Mouse (Mus musculus): ENCODE results near the gene Chd4. TPM values are rescaled to one million over a fixed set of nuclear protein-coding genes. Genes with fewer than 3 reads are reported as not detected.

Gene Chd4
- polyA plus RNA-seq, 1 experiment from 2014 or later: 92.4 TPM

DNA sequence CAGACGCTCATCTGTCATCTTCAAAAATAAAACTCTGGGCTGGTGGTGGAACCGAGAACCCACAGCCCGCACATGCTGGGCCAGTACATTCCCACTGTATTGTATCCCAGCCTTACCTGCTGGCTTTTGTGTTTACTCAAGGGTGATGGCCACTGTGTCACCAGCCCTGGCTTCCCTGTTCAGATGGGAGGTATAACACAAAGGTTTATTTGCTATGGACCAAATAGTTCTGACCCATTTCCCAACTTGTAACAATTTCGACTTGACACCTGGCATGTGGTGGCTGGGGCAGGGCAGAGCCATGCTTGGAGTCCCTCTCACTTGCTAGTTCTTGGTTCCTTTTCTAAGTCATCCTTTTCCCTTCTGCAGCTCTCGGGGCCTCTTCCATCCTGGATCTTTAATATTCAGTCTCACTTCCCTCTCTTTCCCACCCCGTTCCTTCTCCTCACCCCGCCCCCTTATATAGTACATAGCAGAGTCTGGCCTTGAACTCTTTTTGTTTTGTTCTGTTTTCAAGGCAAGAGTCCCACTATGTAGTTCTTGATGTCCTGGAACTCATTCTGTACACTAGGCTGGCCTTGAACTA is 12.9 kb upstream of the Chd4 start:
- no peak for ATAC-seq (ENCODE audit: insufficient read depth)
- WGBS: 80% methylated on average over 7 of the region's 7 CpGs
- H3K36me3 ChIP-seq (ENCODE audit: insufficient read depth): no peaks in the 10 kb centered on the region

DNA sequence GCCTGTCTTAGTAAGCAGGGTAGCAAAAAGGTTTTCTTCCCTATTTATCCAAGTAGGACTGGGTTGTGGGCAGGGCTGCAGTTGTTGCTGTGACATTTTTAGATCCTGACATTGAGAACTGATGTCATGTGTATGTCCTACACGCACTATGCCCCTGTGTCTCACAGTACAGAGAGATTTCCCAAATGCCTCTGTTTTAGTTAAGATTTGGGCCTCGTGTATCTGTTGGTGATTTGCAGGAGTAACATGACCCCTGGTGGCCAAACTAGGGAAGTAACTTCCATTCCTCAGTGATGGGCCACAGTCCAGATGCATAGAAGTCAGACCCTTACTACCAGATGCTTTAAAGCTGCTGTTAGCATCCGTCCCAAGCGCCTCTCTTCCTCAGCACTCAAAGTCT is 11.4 kb upstream of the Chd4 start:
- peak; percentile 95 for TF ChIP-seq CTCF (IDR thresholded peaks at IDR 0.05; ENCODE audit: low read depth)
- Histone ChIP-seq H3K4me2 (no peak overlapping the region), H3K27ac (ENCODE audit: low read depth) (no peak overlapping the region), H3K27me3 (ENCODE audit: insufficient read depth, low read length) (no peaks in the 10 kb centered on the region), H3K9me3 (ENCODE audit: low read depth, low read length) (no peaks in the 10 kb centered on the region), H3K4me1 (ENCODE audit: insufficient read depth) (peaks cover 8% of the 10 kb centered on the region), H3K4me3 (ENCODE audit: low read depth, low read length) (no peak overlapping the region), H3K36me3 (ENCODE audit: insufficient read depth) (no peaks in the 10 kb centered on the region), H3K9ac (no peak overlapping the region)
- 4% methylated on average over 4 of the region's 4 CpGs for WGBS
- ATAC-seq (ENCODE audit: insufficient read depth) (peak; percentile 9), DNase-seq (peak; percentile 91)

More for the DNA sequence above, 12.9 kb upstream of the Chd4 start:
- no peak for TF ChIP-seq CTCF (IDR thresholded peaks at IDR 0.05; ENCODE audit: low read depth)
- no peak overlapping the region for H3K27ac ChIP-seq (ENCODE audit: low read depth)
- no peak overlapping the region for H3K9ac ChIP-seq
- H3K27me3 ChIP-seq (ENCODE audit: insufficient read depth, low read length): no peaks in the 10 kb centered on the region
- no peak for DNase-seq
- H3K4me2 ChIP-seq: no peak overlapping the region
- no peaks in the 10 kb centered on the region for H3K9me3 ChIP-seq (ENCODE audit: low read depth, low read length)
- peaks cover 5% of the 10 kb centered on the region; the same call in 1 of the 2 replicates for H3K4me1 ChIP-seq (ENCODE audit: insufficient read depth)
- no peak overlapping the region for H3K4me3 ChIP-seq (ENCODE audit: low read depth, low read length)

DNA sequence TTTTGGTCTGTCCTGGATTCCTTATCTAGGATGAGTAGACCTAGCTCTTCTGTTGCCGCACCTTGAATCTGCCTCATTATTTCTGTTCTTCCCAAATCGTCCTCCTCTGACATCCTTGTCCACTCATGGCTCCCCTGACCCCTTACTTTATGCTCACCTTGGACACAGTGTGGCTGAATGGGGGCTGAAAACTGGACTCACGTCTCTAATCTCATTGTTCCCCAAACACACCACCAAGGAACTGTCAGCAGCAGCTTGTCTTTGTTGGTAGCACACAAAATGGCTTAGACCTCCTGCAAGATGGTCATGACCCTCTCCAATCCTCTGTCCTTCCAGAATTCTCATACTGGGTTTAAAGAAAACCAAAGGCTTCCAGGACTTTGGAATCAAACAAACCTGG is 7.8 kb upstream of the Chd4 start:
- Histone ChIP-seq H3K9ac (no peak overlapping the region), H3K9me3 (ENCODE audit: low read depth, low read length) (no peaks in the 10 kb centered on the region), H3K4me3 (ENCODE audit: low read depth, low read length) (no peak overlapping the region), H3K4me2 (no peak overlapping the region), H3K4me1 (ENCODE audit: insufficient read depth) (peaks cover 17% of the 10 kb centered on the region), H3K27me3 (ENCODE audit: insufficient read depth, low read length) (no peaks in the 10 kb centered on the region), H3K36me3 (ENCODE audit: insufficient read depth) (no peaks in the 10 kb centered on the region), H3K27ac (ENCODE audit: low read depth) (peak overlapping the region; percentile 96)
- ATAC-seq (ENCODE audit: insufficient read depth): no peak
- DNase-seq: no peak
- 63% methylated on average over 3 of the region's 3 CpGs for WGBS
- no peak for TF ChIP-seq CTCF (IDR thresholded peaks at IDR 0.05; ENCODE audit: low read depth)

DNA sequence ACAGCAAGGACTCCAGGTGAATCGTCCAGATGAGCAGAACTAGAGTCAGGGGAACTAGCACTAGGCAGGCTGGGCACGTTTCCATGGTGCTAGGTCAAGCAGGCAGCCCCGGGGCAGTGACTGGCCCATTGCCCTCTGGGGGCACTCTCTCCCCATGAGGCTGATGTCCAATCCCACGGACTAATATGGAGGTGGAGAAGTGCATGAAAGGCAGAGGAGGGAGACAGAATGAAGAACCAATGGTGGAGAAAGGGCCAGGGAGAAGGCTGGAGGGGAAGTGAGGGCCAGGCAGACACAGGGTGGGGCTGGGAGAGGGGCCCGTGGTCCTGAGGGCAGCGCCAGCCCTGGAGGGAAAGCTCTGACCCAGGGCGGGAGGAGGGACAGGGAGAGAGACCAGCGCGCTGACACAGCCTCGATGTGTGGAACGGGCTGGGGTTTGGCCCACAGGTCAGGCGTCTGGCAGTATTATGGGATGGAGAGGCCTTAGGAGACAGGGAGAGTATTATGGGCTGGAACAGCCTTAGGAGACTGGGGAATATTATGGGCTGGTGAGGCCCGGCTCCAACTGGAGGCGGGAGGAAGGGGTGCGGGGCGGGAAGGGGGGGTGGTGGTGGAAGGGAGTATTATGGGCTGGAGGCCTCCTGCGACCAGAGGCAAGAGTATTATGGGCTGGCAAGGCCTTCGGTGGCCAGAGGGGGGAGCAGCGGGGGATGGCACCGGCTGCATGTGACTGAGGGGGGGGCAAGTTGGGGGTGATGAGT is 7.0 kb upstream of the Chd4 start:
- H3K4me3 ChIP-seq (ENCODE audit: low read depth, low read length): no peak overlapping the region
- no peaks in the 10 kb centered on the region for H3K9me3 ChIP-seq (ENCODE audit: low read depth, low read length)
- H3K36me3 ChIP-seq (ENCODE audit: insufficient read depth): no peaks in the 10 kb centered on the region
- peak overlapping the region; percentile 58 for H3K4me2 ChIP-seq
- ATAC-seq (ENCODE audit: insufficient read depth) (peak; percentile 80), DNase-seq (peak; percentile 91)
- H3K27me3 ChIP-seq (ENCODE audit: insufficient read depth, low read length): no peaks in the 10 kb centered on the region
- H3K27ac ChIP-seq (ENCODE audit: low read depth): peak overlapping the region; percentile 96
- 3% methylated on average over 19 of the region's 20 CpGs for WGBS
- H3K9ac ChIP-seq: peak overlapping the region; percentile 38
- peak; percentile 42 for TF ChIP-seq CTCF (IDR thresholded peaks at IDR 0.05; ENCODE audit: low read depth)
- H3K4me1 ChIP-seq (ENCODE audit: insufficient read depth): peaks cover 17% of the 10 kb centered on the region

DNA sequence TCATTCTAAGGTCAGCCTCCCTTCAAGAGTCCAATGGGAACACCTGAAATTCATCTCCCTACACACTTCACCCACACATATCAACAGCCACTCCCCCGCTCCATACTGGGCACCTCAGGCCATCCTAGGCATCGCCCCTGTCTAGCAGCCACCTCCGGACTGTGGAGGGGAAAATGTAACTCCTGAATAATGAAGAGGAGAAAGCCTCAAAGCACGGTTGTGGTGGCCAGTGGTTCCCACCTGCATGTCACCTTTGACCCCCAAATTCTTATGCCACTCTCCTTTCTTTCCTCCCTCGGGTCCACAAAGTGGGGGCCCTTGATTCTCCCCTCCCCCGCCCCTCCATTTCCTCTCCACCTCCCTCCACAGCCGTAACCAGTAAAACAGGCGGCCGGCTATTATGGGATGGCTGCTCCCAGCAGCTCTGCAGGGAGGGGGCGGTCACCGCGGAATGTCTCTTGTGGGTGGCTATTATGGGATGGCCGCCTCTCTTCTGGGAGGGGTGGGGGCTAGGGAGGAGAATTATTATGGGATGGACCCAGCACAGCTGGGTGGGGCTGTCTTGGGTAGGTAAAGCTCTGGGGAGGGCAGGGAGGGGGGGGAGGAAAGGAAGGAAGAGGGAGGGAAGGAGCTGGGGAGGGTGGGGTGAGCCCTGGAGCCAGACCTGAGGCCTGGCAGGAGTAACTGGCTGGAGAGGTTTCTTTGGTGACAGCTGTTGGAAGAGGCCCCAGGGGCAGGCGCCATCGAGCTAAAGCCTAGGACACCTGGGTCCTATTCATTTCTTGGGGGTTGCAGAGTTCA is 6.1 kb upstream of the Chd4 start:
- Histone ChIP-seq H3K9me3 (ENCODE audit: low read depth, low read length) (no peaks in the 10 kb centered on the region), H3K27me3 (ENCODE audit: insufficient read depth, low read length) (no peaks in the 10 kb centered on the region), H3K27ac (ENCODE audit: low read depth) (peak overlapping the region; percentile 96), H3K4me3 (ENCODE audit: low read depth, low read length) (peak overlapping the region; percentile 21), H3K4me2 (peak overlapping the region; percentile 58), H3K9ac (peak overlapping the region; percentile 38; the same call in 1 of the 2 replicates), H3K4me1 (ENCODE audit: insufficient read depth) (peaks cover 17% of the 10 kb centered on the region), H3K36me3 (ENCODE audit: insufficient read depth) (no peaks in the 10 kb centered on the region)
- TF ChIP-seq CTCF (IDR thresholded peaks at IDR 0.05; ENCODE audit: low read depth): no peak
- ATAC-seq (ENCODE audit: insufficient read depth) (peak; percentile 69), DNase-seq (peak; percentile 88)
- WGBS: 1% methylated on average over 15 of the region's 15 CpGs

DNA sequence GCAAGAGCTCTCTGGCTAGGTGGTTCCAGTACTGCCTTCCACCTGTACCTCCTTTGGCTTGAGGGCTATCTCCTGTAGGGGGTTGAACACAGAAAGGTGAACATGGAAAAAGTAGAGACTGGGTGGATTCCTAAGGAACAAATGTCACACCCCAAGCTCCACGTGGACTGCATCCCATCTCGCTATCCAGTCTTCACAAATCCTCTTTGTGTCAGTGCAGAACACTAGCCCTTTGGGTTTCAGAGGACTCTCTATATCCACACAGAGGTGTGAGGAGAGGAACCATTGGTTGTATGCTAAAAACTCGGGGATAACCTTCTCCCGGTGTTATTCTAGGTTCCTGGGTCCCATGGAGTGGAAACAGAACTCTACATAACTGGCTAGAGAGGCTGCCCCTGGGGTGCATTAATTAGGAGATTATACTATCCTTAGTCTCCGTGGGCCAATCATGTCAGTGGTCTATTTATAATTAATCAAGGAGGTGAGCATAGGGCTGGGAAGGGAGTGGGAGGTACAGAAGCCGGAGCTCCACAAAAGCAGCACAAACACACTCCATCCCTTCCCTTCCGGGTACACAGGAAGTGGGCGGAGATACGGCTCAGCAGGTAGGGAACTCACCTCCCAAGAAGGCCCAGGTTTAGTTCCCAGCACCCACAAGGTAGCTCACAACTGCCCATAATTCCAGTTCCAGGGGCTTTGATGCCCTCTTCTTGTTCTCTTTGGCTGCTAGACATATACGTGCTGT is 5.3 kb upstream of the Chd4 start:
- Histone ChIP-seq H3K4me3 (ENCODE audit: low read depth, low read length) (no peak overlapping the region), H3K27me3 (ENCODE audit: insufficient read depth, low read length) (no peaks in the 10 kb centered on the region), H3K4me2 (peak overlapping the region; percentile 58), H3K27ac (ENCODE audit: low read depth) (peak overlapping the region; percentile 96), H3K9me3 (ENCODE audit: low read depth, low read length) (no peaks in the 10 kb centered on the region), H3K36me3 (ENCODE audit: insufficient read depth) (no peaks in the 10 kb centered on the region), H3K9ac (no peak overlapping the region), H3K4me1 (ENCODE audit: insufficient read depth) (peaks cover 17% of the 10 kb centered on the region)
- no peak for TF ChIP-seq CTCF (IDR thresholded peaks at IDR 0.05; ENCODE audit: low read depth)
- no peak for DNase-seq
- no peak for ATAC-seq (ENCODE audit: insufficient read depth)
- WGBS: 49% methylated on average over 10 of the region's 10 CpGs
